Mouse (Mus musculus) CH12.LX (cell line): ENCODE data around the gene Rapgef6. TPM values are rescaled to one million over a fixed set of nuclear protein-coding genes. Genes with fewer than 3 reads are reported as not detected.
A peak's percentile ranks its signal among the peaks of the same experiment; 100 is the strongest.

Experiments used
- DNase-seq: peaks from one replicate; pipeline ENCODE4 v3.0.0-alpha.2; 2013; ENCODE audit errors: extremely low read depth
- H3K27ac ChIP-seq: 2 replicates; pipeline ENCODE4 v1.5.1; 2012; ENCODE audit warnings: low read depth, mild to moderate bottlenecking, control low read depth, moderate library complexity; ENCODE audit not compliant: insufficient read depth
- H3K27me3 ChIP-seq: replicated peaks from 2 replicates; pipeline ENCODE3; 2012; ENCODE audit warnings: inconsistent platforms
- H3K36me3 ChIP-seq, 2 experiments: replicated peaks in 1 of 2; 2 replicates each; pipeline versions ENCODE3 to v1.6.1; 2012; ENCODE audit warnings: inconsistent platforms in 1 of 2, low read length in 1 of 2, mild to moderate bottlenecking in 1 of 2, mixed read lengths in 1 of 2, moderate library complexity in 1 of 2; ENCODE audit not compliant: control insufficient read depth in 1 of 2, insufficient read depth in 1 of 2
- H3K4me1 ChIP-seq, 2 experiments: 2 replicates each; pipeline ENCODE4 v1.6.1; 2012; ENCODE audit warnings: inconsistent platforms in 1 of 2, moderate library complexity in 1 of 2; ENCODE audit not compliant: insufficient read depth in 2 of 2, control insufficient read depth in 1 of 2
- H3K4me2 ChIP-seq: 2 replicates; pipeline ENCODE4 v1.6.1; 2012; ENCODE audit warnings: low read depth, mild to moderate bottlenecking, control low read depth; ENCODE audit not compliant: poor library complexity, insufficient read depth, severe bottlenecking
- H3K4me3 ChIP-seq, 3 experiments: fragments of 150-350 bp in 1 of 3; sonication (generic) in 1 of 3; replicated peaks in 1 of 3; 2 replicates each; pipeline versions ENCODE3 to v1.5.1; 2011 to 2012; ENCODE audit warnings: low read depth in 2 of 3, low read length in 2 of 3, mild to moderate bottlenecking in 2 of 3, moderate library complexity in 2 of 3, control low read depth in 1 of 3, improper control_type of control experiment in 1 of 3, inconsistent platforms in 1 of 3, mixed read lengths in 1 of 3; ENCODE audit not compliant: poor library complexity in 1 of 3
- H3K79me2 ChIP-seq: replicated peaks from 2 replicates; pipeline ENCODE4 v1.6.1; 2012; ENCODE audit warnings: mild to moderate bottlenecking, moderate library complexity; ENCODE audit not compliant: control insufficient read depth, poor library complexity, insufficient read depth, severe bottlenecking; ENCODE audit errors: extremely low read depth
- H3K9ac ChIP-seq: 2 replicates; pipeline ENCODE4 v1.6.1; 2012; ENCODE audit warnings: low read depth, mild to moderate bottlenecking, control low read depth, moderate library complexity; ENCODE audit not compliant: insufficient read depth
- H3K9me3 ChIP-seq: replicated peaks from 2 replicates; pipeline ENCODE3; 2012; ENCODE audit warnings: low read length, inconsistent platforms, mixed read lengths
- CHD1 ChIP-seq: IDR thresholded peaks from 2 replicates; pipeline ENCODE4 v1.6.1; 2012; ENCODE audit warnings: low read depth, low read length, improper control_type of control experiment, inconsistent platforms
- CHD2 ChIP-seq: IDR thresholded peaks from 2 replicates; pipeline ENCODE4 v1.6.1; 2011; ENCODE audit warnings: low read length, improper control_type of control experiment
- E2F4 ChIP-seq: IDR thresholded peaks from 2 replicates; pipeline ENCODE4 v1.6.1; 2011; ENCODE audit warnings: low read depth, low read length, improper control_type of control experiment; ENCODE audit not compliant: insufficient replicate concordance
- EP300 ChIP-seq: IDR thresholded peaks from 2 replicates; pipeline ENCODE4 v1.6.1; 2011; ENCODE audit warnings: low read length, improper control_type of control experiment
- HCFC1 ChIP-seq: IDR thresholded peaks from 2 replicates; pipeline ENCODE4 v1.6.1; 2012; ENCODE audit warnings: low read depth, mild to moderate bottlenecking, inconsistent platforms, low read length, improper control_type of control experiment
- JUN ChIP-seq: IDR thresholded peaks from 2 replicates; pipeline ENCODE4 v1.6.1; 2011; ENCODE audit warnings: low read depth, mild to moderate bottlenecking, low read length, improper control_type of control experiment, moderate library complexity; ENCODE audit not compliant: insufficient read depth
- JUND ChIP-seq: conservative IDR thresholded peaks from 2 replicates; pipeline ENCODE4 v1.6.1; 2011; ENCODE audit warnings: low read depth, low read length, improper control_type of control experiment
- KAT2A ChIP-seq: IDR thresholded peaks from 2 replicates; pipeline ENCODE4 v1.6.1; 2012; ENCODE audit warnings: low read length, improper control_type of control experiment, inconsistent platforms; ENCODE audit not compliant: insufficient replicate concordance
- MAFK ChIP-seq: IDR thresholded peaks from 2 replicates; pipeline ENCODE4 v1.6.1; 2011; ENCODE audit warnings: low read length, improper control_type of control experiment; ENCODE audit not compliant: insufficient replicate concordance
- NELFE ChIP-seq: IDR thresholded peaks from 2 replicates; pipeline ENCODE4 v1.6.1; 2011; ENCODE audit warnings: low read depth, low read length, improper control_type of control experiment
- NRF1 ChIP-seq: IDR thresholded peaks from 2 replicates; pipeline ENCODE4 v1.6.1; 2014; ENCODE audit warnings: low read depth, mild to moderate bottlenecking, inconsistent platforms, low read length, improper control_type of control experiment, moderate library complexity
- PAX5 ChIP-seq: IDR thresholded peaks from 2 replicates; pipeline ENCODE4 v1.6.1; 2012; ENCODE audit warnings: low read length, inconsistent platforms, mixed read lengths
- POLR2A ChIP-seq: IDR thresholded peaks from 2 replicates; pipeline ENCODE4 v1.6.1; 2011; ENCODE audit warnings: low read depth, mild to moderate bottlenecking, improper control_type of control experiment, low read length
- POLR2AphosphoS2 ChIP-seq: IDR thresholded peaks from 2 replicates; pipeline ENCODE4 v1.6.1; 2011; ENCODE audit warnings: low read depth, low read length, improper control_type of control experiment
- RAD21 ChIP-seq: IDR thresholded peaks from 2 replicates; pipeline ENCODE4 v1.6.1; 2011; ENCODE audit warnings: low read depth, mild to moderate bottlenecking, low read length, improper control_type of control experiment, moderate library complexity
- RCOR1 ChIP-seq: conservative IDR thresholded peaks from 2 replicates; pipeline ENCODE4 v1.6.1; 2012; ENCODE audit warnings: low read depth, mild to moderate bottlenecking, inconsistent platforms, low read length, improper control_type of control experiment
- SMC3 ChIP-seq: IDR thresholded peaks from 2 replicates; pipeline ENCODE4 v1.6.1; 2011; ENCODE audit warnings: low read depth, low read length, improper control_type of control experiment
- TBP ChIP-seq: conservative IDR thresholded peaks from 2 replicates; pipeline ENCODE4 v1.6.1; 2011; ENCODE audit warnings: low read depth, low read length, improper control_type of control experiment
- TCF12 ChIP-seq: IDR thresholded peaks from 2 replicates; pipeline ENCODE4 v1.6.1; 2014; ENCODE audit warnings: low read depth, mild to moderate bottlenecking, inconsistent platforms, low read length, improper control_type of control experiment
- ZC3H11A ChIP-seq: IDR thresholded peaks from 2 replicates; pipeline ENCODE4 v1.6.1; 2012; ENCODE audit warnings: low read depth, mild to moderate bottlenecking, inconsistent platforms, low read length, improper control_type of control experiment
- ZKSCAN1 ChIP-seq: IDR thresholded peaks from 2 replicates; pipeline ENCODE4 v1.6.1; 2012; ENCODE audit warnings: low read depth, inconsistent platforms, low read length, improper control_type of control experiment, borderline replicate concordance
- ZMIZ1 ChIP-seq: IDR thresholded peaks from 2 replicates; pipeline ENCODE4 v1.6.1; 2012; ENCODE audit warnings: low read depth, mild to moderate bottlenecking, inconsistent platforms, low read length, improper control_type of control experiment
- ZNF384 ChIP-seq: IDR thresholded peaks from 2 replicates; pipeline ENCODE4 v1.6.1; 2012; ENCODE audit warnings: low read depth, low read length, improper control_type of control experiment, inconsistent platforms
- dilution Hi-C: fragments of 300-500 bp; cut with MboI; formaldehyde crosslinking; loops from 2 replicates; pipeline ENCODE4 v1.14.3; 2020; ENCODE audit warnings: low sequenced_read_pairs; ENCODE audit not compliant: extremely low pct_unique_long_range_greater_than_20kb, extremely low pct_ligation_motif_present
- in situ Hi-C: fragments of 300-500 bp; cut with MboI; formaldehyde crosslinking; loops from 3 replicates; pipeline ENCODE4 v1.14.3; 2019; ENCODE audit warnings: low sequenced_read_pairs, low pct_ligation_motif_present, low pct_unique_long_range_greater_than_20kb, mixed read lengths
- polyA plus RNA-seq: library from polyadenylated mRNA; unstranded; fragments of >175 nt; gene quantifications from 2 replicates; pipeline ENCODE4 v1.2.1, GENCODE M21; 2012; ENCODE audit warnings: low read depth; ENCODE audit not compliant: insufficient read length
- total RNA-seq, 2 experiments: library from RNA; depleted of rRNA; stranded (reverse); fragments of 300-350 nt in 1 of 2; fragments of >200 nt in 1 of 2; gene quantifications; 2 replicates each; pipeline ENCODE4 v1.2.3; 2012 to 2014

The Rapgef6 gene
- total and polyA plus RNA-seq, 3 experiments: 36.7 to 63.8 (median 38.3) TPM

DNA sequence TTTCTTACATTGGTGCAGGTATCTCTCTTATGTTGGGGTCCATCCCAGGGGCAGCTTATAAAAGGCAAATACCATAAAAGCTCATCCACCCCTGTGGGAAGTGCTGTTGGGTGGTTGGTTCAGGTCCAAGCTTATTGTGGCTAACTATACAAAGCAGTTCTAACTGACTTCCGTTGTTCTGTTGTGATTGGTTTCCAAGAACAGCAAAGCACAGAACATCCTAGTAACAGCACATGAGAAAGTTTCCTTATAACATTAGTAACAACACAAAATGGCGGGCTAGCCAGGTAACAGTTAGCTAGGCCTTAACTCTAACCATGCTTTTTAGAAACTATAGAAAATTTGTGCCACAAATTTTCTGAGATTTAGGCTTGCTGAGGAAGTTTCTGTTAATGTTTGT, 185.5 kb downstream of the Rapgef6 start:
- no peak for DNase-seq
- no peak overlapping the region for H3K4me2 ChIP-seq
- dilution Hi-C loops (no loop called here), in situ Hi-C loops (loop anchor here (5.0 kb wide), 1 partner anchor 154 kb away; the partner anchor contains the start of gene Lyrm7)
- H3K4me1 ChIP-seq: peaks cover 2 to 32% of the 10 kb centered on the region in 2 experiments; a peak in 3 of 4 replicates
- H3K36me3 ChIP-seq: peaks cover 0 to 9% of the 10 kb centered on the region in 2 experiments
- H3K9me3 ChIP-seq: no peaks in the 10 kb centered on the region
- H3K79me2 ChIP-seq: no peaks in the 10 kb centered on the region
- no peak overlapping the region for H3K9ac ChIP-seq
- H3K27ac ChIP-seq: no peak overlapping the region
- no peak overlapping the region for H3K4me3 ChIP-seq
- TF ChIP-seq SMC3 (no peak), NELFE (no peak), JUN (no peak), POLR2AphosphoS2 (no peak), ZNF384 (no peak), POLR2A (no peak), CHD2 (no peak), ZKSCAN1 (no peak), ZMIZ1 (no peak), KAT2A (no peak), E2F4 (no peak), EP300 (no peak), PAX5 (no peak), HCFC1 (no peak), JUND (no peak), RCOR1 (no peak), ZC3H11A (no peak), TBP (no peak), TCF12 (no peak), CHD1 (no peak)
- no peaks in the 10 kb centered on the region for H3K27me3 ChIP-seq

DNA sequence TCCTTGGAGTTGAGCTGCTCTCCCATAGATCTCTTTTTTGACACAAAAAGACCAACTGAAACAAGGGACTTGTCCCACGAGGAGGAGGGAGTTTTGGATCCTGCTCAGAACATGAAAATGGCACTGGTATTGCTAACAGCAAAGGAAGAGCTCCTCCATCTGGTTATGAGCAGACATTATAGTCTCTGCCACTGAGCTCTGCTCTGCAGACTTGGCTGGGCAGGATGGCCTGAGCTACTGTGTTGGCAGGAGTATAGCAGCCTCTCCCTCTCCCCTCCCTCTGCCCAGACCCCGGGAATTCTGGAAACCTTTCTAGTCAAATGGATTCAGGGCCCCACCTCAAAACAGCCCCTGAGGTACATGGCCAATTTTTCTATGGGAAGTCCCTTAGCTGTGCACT, 187.0 kb downstream of the Rapgef6 start:
- H3K9ac ChIP-seq: no peak overlapping the region
- H3K4me2 ChIP-seq: no peak overlapping the region
- TF ChIP-seq MAFK: no peak
- no peak for TF ChIP-seq ZC3H11A
- no peak for TF ChIP-seq TBP
- TF ChIP-seq CHD1: no peak
- no peak for TF ChIP-seq NRF1
- peak; percentile 22; the same call in 1 of the 2 replicates for TF ChIP-seq SMC3
- TF ChIP-seq RAD21: peak; percentile 22
- peaks cover 2 to 25% of the 10 kb centered on the region in 2 experiments; a peak in 3 of 4 replicates for H3K4me1 ChIP-seq
- no peaks in the 10 kb centered on the region for H3K79me2 ChIP-seq
- H3K36me3 ChIP-seq: peaks cover 0 to 15% of the 10 kb centered on the region in 2 experiments
- in situ Hi-C loops (loop anchor here (5.0 kb wide), 1 partner anchor 153 kb away; the partner anchor contains the start of gene Lyrm7), dilution Hi-C loops (no loop called here)
- DNase-seq: no peak
- H3K27me3 ChIP-seq: no peaks in the 10 kb centered on the region
- no peak overlapping the region for H3K27ac ChIP-seq
- H3K9me3 ChIP-seq: no peaks in the 10 kb centered on the region
- no peak overlapping the region for H3K4me3 ChIP-seq
